Mouse (Mus musculus) G1E (cell line): ENCODE data around the gene Slc19a1. TPM values are rescaled to one million over a fixed set of nuclear protein-coding genes. Genes with fewer than 3 reads are reported as not detected.

Source experiments
- ATAC-seq: 2 replicates; pipeline ENCODE4 v1.8.0; 2016; ENCODE audit warnings: mild to moderate bottlenecking; ENCODE audit not compliant: insufficient number of reproducible peaks, poor library complexity, low FRiP score, severe bottlenecking; ENCODE audit errors: extremely low read depth
- DNase-seq: peaks from one replicate; pipeline ENCODE4 v3.0.0; 2012; ENCODE audit warnings: low spot score
- H3K27me3 ChIP-seq: 2 replicates; pipeline ENCODE4 v1.6.1; 2012; ENCODE audit warnings: mild to moderate bottlenecking, low read length, inconsistent platforms; ENCODE audit not compliant: insufficient read depth
- H3K36me3 ChIP-seq: replicated peaks from 2 replicates; pipeline ENCODE3; 2012; ENCODE audit warnings: mild to moderate bottlenecking, inconsistent platforms
- H3K4me1 ChIP-seq: 2 replicates; pipeline ENCODE4 v1.6.1; 2012; ENCODE audit warnings: low read depth, low read length, inconsistent platforms, mixed read lengths; ENCODE audit not compliant: insufficient read depth
- H3K4me3 ChIP-seq: 2 replicates; pipeline ENCODE4 v1.5.1; 2012; ENCODE audit warnings: low read depth, mild to moderate bottlenecking, inconsistent platforms, low read length, moderate library complexity, mixed read lengths
- H3K9me3 ChIP-seq: replicated peaks from 2 replicates; pipeline ENCODE4 v1.6.1; 2012; ENCODE audit warnings: inconsistent platforms
- CTCF ChIP-seq: IDR thresholded peaks from 2 replicates; pipeline ENCODE4 v1.5.1; 2012; ENCODE audit warnings: low read depth, low read length, inconsistent platforms, mixed read lengths
- GATA1 ChIP-seq: IDR thresholded peaks from 2 replicates; pipeline ENCODE4 v1.6.1; 2012; ENCODE audit warnings: borderline replicate concordance, low read length, inconsistent platforms, mixed read lengths
- GATA2 ChIP-seq: IDR thresholded peaks from 2 replicates; pipeline ENCODE4 v1.6.1; 2012; ENCODE audit warnings: low read depth, low read length, inconsistent platforms, borderline replicate concordance
- POLR2AphosphoS5 ChIP-seq: IDR thresholded peaks from 2 replicates; pipeline ENCODE4 v1.6.1; 2012; ENCODE audit warnings: low read depth, low read length, inconsistent platforms; ENCODE audit not compliant: insufficient replicate concordance
- TAL1 ChIP-seq: conservative IDR thresholded peaks from 2 replicates; pipeline ENCODE4 v1.6.1; 2012; ENCODE audit warnings: low read depth, low read length, inconsistent platforms, mixed read lengths
- polyA plus RNA-seq: library from polyadenylated mRNA; stranded (reverse); fragments of >175 nt; gene quantifications from 2 replicates; pipeline ENCODE4 v1.2.3, GENCODE M21; 2012
- total RNA-seq, 2 experiments: library from RNA; stranded (forward) in 1 of 2; stranded (reverse) in 1 of 2; fragments of 200-1000 nt in 1 of 2; fragments of >200 nt in 1 of 2; fragmentation: Nextera tagmentation in 1 of 2; gene quantifications; 2 replicates each; pipeline ENCODE4 v1.2.3; 2014 to 2017

Gene Slc19a1
- total and polyA plus RNA-seq, 3 experiments = 9.8 to 39.0 (median 10.5) TPM

DNA sequence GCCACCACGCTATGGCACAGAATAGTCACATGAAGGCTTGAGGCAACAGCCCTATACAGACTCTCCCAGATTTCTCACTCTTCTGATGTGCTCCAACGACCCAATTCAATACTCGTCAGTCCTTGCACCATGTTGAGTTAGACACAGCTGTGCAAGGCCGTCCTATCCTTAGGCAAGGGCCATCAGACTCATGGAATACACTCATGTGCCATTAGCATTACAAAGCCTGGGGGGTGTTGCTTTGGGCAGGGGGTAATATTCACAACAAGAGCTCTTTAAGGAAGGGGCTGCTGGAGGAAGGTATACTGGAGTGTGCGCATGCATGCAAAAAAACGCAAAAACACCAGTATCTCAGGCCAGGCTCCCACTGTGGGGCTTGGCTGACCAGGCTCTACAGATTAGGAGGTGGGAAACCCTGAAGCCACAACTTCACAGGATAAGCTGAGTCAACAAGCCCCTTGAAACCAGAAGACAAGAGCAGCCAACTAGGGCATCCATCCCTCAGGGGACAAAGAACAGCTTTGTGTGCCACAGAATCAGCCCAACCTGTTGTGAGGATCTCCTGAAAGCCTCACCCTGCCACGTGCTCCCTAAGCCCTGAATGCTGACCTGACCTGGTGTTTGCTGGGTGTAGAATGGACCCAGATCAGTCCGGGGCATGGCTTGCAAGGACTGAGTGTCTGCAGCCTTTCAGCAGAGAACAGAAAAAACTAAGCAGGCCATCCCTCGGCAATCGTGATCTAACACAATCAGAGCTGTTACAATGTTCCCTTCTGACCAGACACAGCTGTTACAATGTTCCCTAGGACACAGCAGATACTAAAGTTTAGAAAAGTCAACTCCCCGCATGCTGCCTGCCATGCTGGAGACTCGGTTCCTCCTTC is 65.2 kb downstream of the Slc19a1 start:
- ATAC-seq (no peak), DNase-seq (no peak)
- Histone ChIP-seq H3K9me3 (no peaks in the 10 kb centered on the region), H3K27me3 (peaks cover 3% of the 10 kb centered on the region; the same call in 1 of the 2 replicates), H3K36me3 (peaks cover 27% of the 10 kb centered on the region), H3K4me3 (no peak overlapping the region), H3K4me1 (no peaks in the 10 kb centered on the region)
- TF ChIP-seq TAL1 (no peak), POLR2AphosphoS5 (no peak), GATA1 (no peak), CTCF (no peak), GATA2 (no peak)

- H3K4me1 ChIP-seq = no peaks in the 10 kb centered on the region
- TF ChIP-seq GATA1 = no peak
- TF ChIP-seq CTCF = no peak
- TF ChIP-seq POLR2AphosphoS5 = no peak
- no peak for TF ChIP-seq GATA2
- TF ChIP-seq TAL1 = no peak
- H3K27me3 ChIP-seq = peaks cover 3% of the 10 kb centered on the region; the same call in 1 of the 2 replicates
- H3K36me3 ChIP-seq = peaks cover 22% of the 10 kb centered on the region
- ATAC-seq (no peak), DNase-seq (no peak)
- no peak overlapping the region for H3K4me3 ChIP-seq
- H3K9me3 ChIP-seq = no peaks in the 10 kb centered on the region
Observed at GRCm38 (mm10) chr10:77097890-77098200, 65.8 kb downstream of the Slc19a1 start.

DNA sequence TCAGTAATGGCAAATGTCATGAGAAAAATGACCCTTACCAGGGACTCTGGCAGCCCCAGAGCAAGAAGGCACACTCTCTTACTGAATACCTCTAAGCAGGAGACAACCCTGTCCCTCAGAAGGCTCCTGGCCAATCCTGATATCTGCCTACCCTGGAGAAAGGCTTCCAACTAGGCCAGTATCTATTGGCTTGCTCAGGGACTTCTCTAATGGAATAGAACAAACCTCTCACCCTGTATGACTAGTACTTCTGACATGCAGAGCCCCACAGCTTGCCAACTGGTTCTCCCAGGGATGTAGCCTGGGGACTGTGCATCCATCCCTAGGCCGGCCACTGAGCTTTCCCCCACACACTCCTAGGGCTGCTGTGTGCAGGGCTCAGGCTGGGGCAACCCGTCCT is 66.6 kb downstream of the Slc19a1 start:
- no peak for DNase-seq
- Histone ChIP-seq H3K4me3 (no peak overlapping the region), H3K9me3 (no peaks in the 10 kb centered on the region), H3K36me3 (peaks cover 22% of the 10 kb centered on the region), H3K27me3 (peaks cover 3% of the 10 kb centered on the region; the same call in 1 of the 2 replicates), H3K4me1 (0 out of 2 replicates have a peak, but pooled peaks cover 2% of the 10 kb centered on the region)
- ATAC-seq = no peak
- TF ChIP-seq GATA1 = no peak
- no peak for TF ChIP-seq TAL1
- TF ChIP-seq GATA2 = no peak
- TF ChIP-seq POLR2AphosphoS5 = no peak
- no peak for TF ChIP-seq CTCF

GRCm38 (mm10) chr10:77099777-77100176 is 67.7 kb downstream of the Slc19a1 start:
- Histone ChIP-seq H3K4me3 (no peak overlapping the region), H3K27me3 (peaks cover 3% of the 10 kb centered on the region; the same call in 1 of the 2 replicates), H3K36me3 (peaks cover 18% of the 10 kb centered on the region), H3K4me1 (0 out of 2 replicates have a peak, but pooled peaks cover 2% of the 10 kb centered on the region), H3K9me3 (no peaks in the 10 kb centered on the region)
- ATAC-seq = no peak
- DNase-seq = no peak
- TF ChIP-seq POLR2AphosphoS5 (no peak), CTCF (no peak), GATA1 (no peak)

- Histone ChIP-seq H3K27me3 (peaks cover 2% of the 10 kb centered on the region; the same call in 1 of the 2 replicates), H3K9me3 (peaks cover 4% of the 10 kb centered on the region), H3K4me1 (0 out of 2 replicates have a peak, but pooled peaks cover 2% of the 10 kb centered on the region), H3K36me3 (peaks cover 2% of the 10 kb centered on the region), H3K4me3 (no peak overlapping the region)
- ATAC-seq = no peak
- TF ChIP-seq POLR2AphosphoS5 = no peak
- TF ChIP-seq CTCF = no peak
- no peak for TF ChIP-seq GATA1
- no peak for TF ChIP-seq TAL1
- no peak for TF ChIP-seq GATA2
- no peak for DNase-seq
Observed at GRCm38 (mm10) chr10:77103689-77104088, 71.6 kb downstream of the Slc19a1 start.

DNA sequence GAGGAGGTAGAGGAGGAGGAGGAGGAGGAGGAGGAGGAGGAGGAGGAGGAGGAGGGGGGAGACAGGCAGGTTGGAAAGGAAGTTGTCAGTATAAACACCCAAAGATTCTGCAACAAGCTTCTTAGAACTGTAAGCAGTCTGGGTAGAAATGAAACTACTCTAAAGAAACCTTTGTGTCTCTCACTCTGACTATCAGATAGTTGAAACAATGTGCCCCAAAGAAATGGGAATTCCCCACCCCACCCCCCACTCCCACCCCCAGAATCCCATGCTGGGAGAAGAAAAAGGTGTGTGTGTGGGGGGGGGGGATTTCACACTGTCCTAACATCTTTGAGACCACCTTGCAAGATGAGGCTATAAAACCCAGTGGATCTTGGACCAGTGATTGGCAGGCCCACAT is 72.3 kb downstream of the Slc19a1 start:
- 0 out of 2 replicates have a peak, but pooled peaks cover 2% of the 10 kb centered on the region for H3K4me1 ChIP-seq
- peaks cover 2% of the 10 kb centered on the region for H3K36me3 ChIP-seq
- DNase-seq (no peak), ATAC-seq (no peak)
- TF ChIP-seq TAL1 = no peak
- no peak for TF ChIP-seq CTCF
- no peak for TF ChIP-seq GATA2
- no peak for TF ChIP-seq POLR2AphosphoS5
- TF ChIP-seq GATA1 = no peak
- peaks cover 4% of the 10 kb centered on the region for H3K9me3 ChIP-seq
- H3K27me3 ChIP-seq = no peaks in the 10 kb centered on the region
- no peak overlapping the region for H3K4me3 ChIP-seq
